Mouse (Mus musculus): Measurements from ENCODE around the gene Pikfyve. TPM values are rescaled to one million over a fixed set of nuclear protein-coding genes. Genes with fewer than 3 reads are reported as not detected.

Pikfyve gene
- polyA plus RNA-seq (2012; ENCODE audit: low replicate concordance): 21.7 and 39.1 TPM in 2 replicates

DNA sequence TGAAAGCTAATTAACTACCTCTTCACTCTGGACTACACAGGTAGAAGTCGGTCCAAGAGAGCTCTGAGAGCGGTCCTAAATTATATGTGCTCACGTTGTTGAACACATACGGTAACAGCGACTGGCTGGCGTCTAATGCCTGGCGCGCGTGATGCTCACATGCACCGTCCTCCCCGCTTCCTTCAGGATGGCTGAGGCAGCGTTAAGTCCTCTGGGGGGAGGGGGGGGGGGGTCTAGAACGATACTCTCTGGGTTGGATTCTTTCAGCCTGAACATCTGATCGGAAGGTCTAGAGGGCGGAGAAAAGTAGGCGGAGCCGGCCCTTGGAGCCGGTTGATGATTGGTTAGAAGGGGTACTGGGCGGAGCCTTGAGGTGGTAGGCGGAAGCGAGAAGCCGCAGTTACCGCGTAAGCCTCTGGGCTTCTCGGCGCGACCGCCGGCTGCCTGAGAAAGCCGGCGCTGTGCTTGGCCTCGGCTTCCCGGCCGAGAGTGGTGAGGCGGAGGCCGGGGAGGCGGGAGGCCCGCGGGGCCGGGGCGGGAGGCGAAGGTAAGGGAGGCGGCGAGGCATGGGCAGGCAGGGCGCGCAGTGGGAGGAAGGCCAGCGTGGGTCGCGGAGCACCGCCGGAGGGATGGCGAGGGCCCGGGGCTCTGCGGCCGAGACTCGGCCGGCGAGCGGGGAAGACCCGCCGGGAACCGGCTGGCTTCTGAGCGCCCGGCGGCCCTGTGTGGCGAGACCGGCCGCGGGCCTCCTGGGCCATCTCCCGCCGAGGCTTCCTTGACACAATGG is at the start of gene Pikfyve, which contains the start of gene Idh1:
Pikfyve (plus strand) TSS at position 397 of the 787 bp plus-strand sequence.
Idh1 (minus strand) TSS at position 214 of the 787 bp plus-strand sequence.

DNA sequence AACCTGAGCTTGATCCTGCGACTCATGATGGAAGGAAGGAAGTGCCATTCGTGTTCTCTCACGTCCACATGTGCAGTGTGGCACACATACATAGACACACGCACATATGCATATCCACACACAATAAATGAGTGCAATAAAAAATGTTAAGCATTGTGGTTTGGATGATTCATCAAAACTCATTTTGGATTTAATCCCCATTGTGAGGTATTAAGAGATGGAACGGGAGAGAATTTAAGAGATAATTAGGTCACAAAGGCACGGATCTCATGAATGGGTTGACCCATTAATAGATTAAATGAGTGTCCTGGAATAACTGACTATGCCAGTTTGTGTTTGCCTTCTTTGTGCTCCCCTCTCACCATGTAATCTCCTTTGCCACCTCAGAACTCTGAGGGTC is 95.3 kb downstream of the Pikfyve start, which contains the start of gene Pth2r:
Pth2r (plus strand) TSS at position 301 of the 400 bp plus-strand sequence.

Other genes starting within 250 kb of the Pikfyve start
- 8.9 and 9.9 TPM in 2 replicates for gene Plekhm3, start 229.9 kb upstream of the Pikfyve start, polyA plus RNA-seq (2012; ENCODE audit: low replicate concordance)
- gene Akr1cl, start 153.9 kb upstream of the Pikfyve start, polyA plus RNA-seq (2012; ENCODE audit: low replicate concordance): not detected in 2 replicates
- not detected in 2 replicates for gene Cryge, start 135.5 kb upstream of the Pikfyve start, polyA plus RNA-seq (2012; ENCODE audit: low replicate concordance)
- not detected in 2 replicates for gene Crygd, start 123.2 kb upstream of the Pikfyve start, polyA plus RNA-seq (2012; ENCODE audit: low replicate concordance)
- gene Crygc, start 113.0 kb upstream of the Pikfyve start, polyA plus RNA-seq (2012; ENCODE audit: low replicate concordance): not detected in 2 replicates
- not detected in 2 replicates for gene Crygb, start 104.4 kb upstream of the Pikfyve start, polyA plus RNA-seq (2012; ENCODE audit: low replicate concordance)
- gene Cryga, start 83.3 kb upstream of the Pikfyve start, polyA plus RNA-seq (2012; ENCODE audit: low replicate concordance): not detected in 2 replicates
- not detected in 2 replicates for gene Gm28845, start 67.1 kb upstream of the Pikfyve start, polyA plus RNA-seq (2012; ENCODE audit: low replicate concordance)
- not detected in 2 replicates for gene D630023F18Rik, start 63.5 kb upstream of the Pikfyve start, polyA plus RNA-seq (2012; ENCODE audit: low replicate concordance)
- 0.74 and 1.7 TPM in 2 replicates for gene Idh1, start 183 bp upstream of the Pikfyve start, polyA plus RNA-seq (2012; ENCODE audit: low replicate concordance)
- not detected in 2 replicates for gene Pth2r, start 95.4 kb downstream of the Pikfyve start, polyA plus RNA-seq (2012; ENCODE audit: low replicate concordance)

Data from hematopoietic multipotent progenitor cell, adult 10-12 weeks (in vitro differentiated cells).